Mouse (Mus musculus) heart, embryonic 11.5 days (tissue): ENCODE measurements at regions not wholly inside any gene's neighbourhood (a gene's known extent, or its start where the extent isn't known, plus 50 kb on each side); places are given as distances from the start of the nearest gene placed in this dataset.

Experiments used
- ATAC-seq: fragments of 200-750 bp; cut with Nextera tagmentation; replicated peaks from 2 replicates; pipeline ENCODE4 v1.8.0; 2017; ENCODE audit warnings: moderate library complexity; ENCODE audit not compliant: insufficient number of reproducible peaks, low FRiP score, low TSS enrichment
- H3K27ac ChIP-seq: fragments of 300-500 bp; sonication (generic); 2 replicates; pipeline ENCODE4 v1.5.1; 2014; ENCODE audit warnings: mild to moderate bottlenecking, low read depth, low read length
- H3K27me3 ChIP-seq: fragments of 300-500 bp; sonication (generic); 2 replicates; pipeline ENCODE4 v1.6.1; 2014; ENCODE audit warnings: mild to moderate bottlenecking, low read length, mixed read lengths; ENCODE audit not compliant: control insufficient read depth, insufficient read depth
- H3K36me3 ChIP-seq: fragments of 300-500 bp; sonication (generic); 2 replicates; pipeline ENCODE4 v1.6.1; 2014; ENCODE audit warnings: mild to moderate bottlenecking, low read length, moderate library complexity, mixed read lengths; ENCODE audit not compliant: control insufficient read depth, insufficient read depth
- H3K4me1 ChIP-seq: fragments of 300-500 bp; sonication (generic); 2 replicates; pipeline ENCODE4 v1.6.1; 2014; ENCODE audit warnings: low read length; ENCODE audit not compliant: control insufficient read depth, insufficient read depth
- H3K4me2 ChIP-seq: fragments of 300-500 bp; sonication (generic); 2 replicates; pipeline ENCODE4 v1.6.1; 2014; ENCODE audit warnings: mild to moderate bottlenecking, moderate library complexity
- H3K4me3 ChIP-seq: fragments of 300-500 bp; sonication (generic); 2 replicates; pipeline ENCODE4 v1.5.1; 2014; ENCODE audit warnings: low read depth, low read length
- H3K9ac ChIP-seq: fragments of 300-500 bp; sonication (generic); 2 replicates; pipeline ENCODE4 v1.6.1; 2014; ENCODE audit warnings: mild to moderate bottlenecking, low read depth, low read length, moderate library complexity
- H3K9me3 ChIP-seq: fragments of 300-500 bp; sonication (generic); replicated peaks from 2 replicates; pipeline ENCODE4 v1.6.1; 2016; ENCODE audit warnings: low read length; ENCODE audit not compliant: control insufficient read depth
- WGBS: fragments of 180-500 bp; shearing (Covaris S2); extraction: QIAGEN DNeasy Blood & Tissue Kit; methylation state at CpG from one replicate; pipeline ENCODE4 v1.1.7; 2014; ENCODE audit not compliant: insufficient replicate concordance; 5-methylcytosine and 5-hydroxymethylcytosine counted together

GRCm38 (mm10) chr9:23119811-23120210 lies 103.1 kb upstream of the Bmper start:
- Histone ChIP-seq H3K27ac (no peak overlapping the region), H3K4me1 (peaks cover 13% of the 10 kb centered on the region), H3K4me2 (no peak overlapping the region), H3K4me3 (no peak overlapping the region), H3K9ac (no peak overlapping the region), H3K36me3 (no peaks in the 10 kb centered on the region), H3K9me3 (no peaks in the 10 kb centered on the region), H3K27me3 (no peaks in the 10 kb centered on the region)
- no peak for ATAC-seq
- WGBS, result 89% methylated on average over 4 of the region's 4 CpGs

- Histone ChIP-seq H3K4me2 (no peak overlapping the region), H3K27me3 (no peaks in the 10 kb centered on the region), H3K27ac (no peak overlapping the region), H3K4me1 (peaks cover 9% of the 10 kb centered on the region), H3K9ac (no peak overlapping the region), H3K36me3 (no peaks in the 10 kb centered on the region), H3K4me3 (no peak overlapping the region), H3K9me3 (no peaks in the 10 kb centered on the region)
- WGBS, result 94% methylated on average over 2 of the region's 2 CpGs
- no peak for ATAC-seq
Observed at GRCm38 (mm10) chr9:23120814-23121213, 102.1 kb upstream of the Bmper start.

GRCm38 (mm10) chr9:23122524-23122923 lies 100.4 kb upstream of the Bmper start:
- Histone ChIP-seq H3K4me1 (peaks cover 4% of the 10 kb centered on the region; the same call in 1 of the 2 replicates), H3K27ac (no peak overlapping the region), H3K4me2 (no peak overlapping the region), H3K36me3 (no peaks in the 10 kb centered on the region), H3K9ac (no peak overlapping the region), H3K27me3 (no peaks in the 10 kb centered on the region), H3K4me3 (no peak overlapping the region), H3K9me3 (no peaks in the 10 kb centered on the region)
- WGBS, result 76% methylated on average over 5 of the region's 5 CpGs
- ATAC-seq, result no peak

- Histone ChIP-seq H3K4me3 (no peak overlapping the region), H3K27ac (no peak overlapping the region), H3K27me3 (no peaks in the 10 kb centered on the region), H3K9ac (no peak overlapping the region), H3K4me1 (peaks cover 4% of the 10 kb centered on the region; the same call in 1 of the 2 replicates), H3K36me3 (no peaks in the 10 kb centered on the region), H3K9me3 (no peaks in the 10 kb centered on the region), H3K4me2 (no peak overlapping the region)
- ATAC-seq, result no peak
- 82% methylated on average over 3 of the region's 3 CpGs for whole genome bisulfite sequencing
Observed at GRCm38 (mm10) chr9:23123452-23123851, 99.4 kb upstream of the Bmper start.

GRCm38 (mm10) chr9:23125761-23126704 lies 96.8 kb upstream of the Bmper start:
- Histone ChIP-seq H3K4me3 (no peak overlapping the region), H3K27me3 (no peaks in the 10 kb centered on the region), H3K4me1 (peaks cover 4% of the 10 kb centered on the region; the same call in 1 of the 2 replicates), H3K9ac (no peak overlapping the region), H3K9me3 (no peaks in the 10 kb centered on the region), H3K36me3 (no peaks in the 10 kb centered on the region), H3K27ac (no peak overlapping the region), H3K4me2 (no peak overlapping the region)
- ATAC-seq, result no peak
- WGBS, result 50% methylated on average over 10 of the region's 10 CpGs

- Histone ChIP-seq H3K9ac (no peak overlapping the region), H3K9me3 (no peaks in the 10 kb centered on the region), H3K4me3 (no peak overlapping the region), H3K36me3 (no peaks in the 10 kb centered on the region), H3K4me1 (no peaks in the 10 kb centered on the region), H3K4me2 (no peak overlapping the region), H3K27ac (no peak overlapping the region), H3K27me3 (no peaks in the 10 kb centered on the region)
- ATAC-seq, result no peak
- 43% methylated on average over 9 of the region's 9 CpGs for WGBS
Observed at GRCm38 (mm10) chr9:23127338-23128017, 95.4 kb upstream of the Bmper start.

- Histone ChIP-seq H3K9ac (no peak overlapping the region), H3K36me3 (no peaks in the 10 kb centered on the region), H3K27ac (no peak overlapping the region), H3K4me3 (no peak overlapping the region), H3K27me3 (no peaks in the 10 kb centered on the region), H3K4me1 (no peaks in the 10 kb centered on the region), H3K4me2 (no peak overlapping the region), H3K9me3 (no peaks in the 10 kb centered on the region)
- ATAC-seq, result no peak
- WGBS, result 65% methylated on average over 2 of the region's 2 CpGs
Observed at GRCm38 (mm10) chr9:23128018-23128369, 94.9 kb upstream of the Bmper start.

- Histone ChIP-seq H3K27ac (no peak overlapping the region), H3K4me2 (no peak overlapping the region), H3K4me3 (no peak overlapping the region), H3K27me3 (no peaks in the 10 kb centered on the region), H3K36me3 (no peaks in the 10 kb centered on the region), H3K4me1 (no peaks in the 10 kb centered on the region), H3K9ac (no peak overlapping the region), H3K9me3 (no peaks in the 10 kb centered on the region)
- no peak for ATAC-seq
- WGBS, result 89% methylated on average over 2 of the region's 2 CpGs
Observed at GRCm38 (mm10) chr9:23134006-23134405, 88.9 kb upstream of the Bmper start.
